Mouse (Mus musculus) liver, embryonic 15.5 days (tissue): ENCODE results near the gene Lamc1. TPM values are rescaled to one million over a fixed set of nuclear protein-coding genes. Genes with fewer than 3 reads are reported as not detected.

ENCODE experiments used
- ATAC-seq: fragments of 200-750 bp; cut with Nextera tagmentation; 2 replicates; pipeline ENCODE4 v1.8.0; 2017; ENCODE audit warnings: moderate number of reproducible peaks, mild to moderate bottlenecking, moderate library complexity; ENCODE audit not compliant: insufficient read depth
- H3K27ac ChIP-seq: fragments of 300-500 bp; sonication (generic); replicated peaks from 2 replicates; pipeline ENCODE4 v1.5.1; 2015; ENCODE audit warnings: mild to moderate bottlenecking, inconsistent platforms
- H3K27me3 ChIP-seq: fragments of 300-500 bp; sonication (generic); 2 replicates; pipeline ENCODE4 v1.6.1; 2015; ENCODE audit warnings: mild to moderate bottlenecking, inconsistent platforms
- H3K36me3 ChIP-seq: fragments of 300-500 bp; sonication (generic); replicated peaks from 2 replicates; pipeline ENCODE4 v1.6.1; 2015; ENCODE audit warnings: moderate library complexity, mild to moderate bottlenecking, inconsistent platforms
- H3K4me1 ChIP-seq: fragments of 300-500 bp; sonication (generic); replicated peaks from 2 replicates; pipeline ENCODE4 v1.6.1; 2015; ENCODE audit warnings: inconsistent platforms
- H3K4me2 ChIP-seq: fragments of 300-500 bp; sonication (generic); 2 replicates; pipeline ENCODE4 v1.6.1; 2015; ENCODE audit warnings: moderate library complexity, mild to moderate bottlenecking, inconsistent platforms
- H3K4me3 ChIP-seq: fragments of 300-500 bp; sonication (generic); replicated peaks from 2 replicates; pipeline ENCODE4 v1.5.1; 2015; ENCODE audit warnings: mild to moderate bottlenecking, inconsistent platforms
- H3K9ac ChIP-seq: fragments of 300-500 bp; sonication (generic); 2 replicates; pipeline ENCODE4 v1.6.1; 2015; ENCODE audit warnings: moderate library complexity, mild to moderate bottlenecking, inconsistent platforms
- H3K9me3 ChIP-seq: fragments of 300-500 bp; sonication (generic); replicated peaks from 2 replicates; pipeline ENCODE4 v1.6.1; 2016; ENCODE audit warnings: inconsistent platforms
- WGBS: fragments of 180-500 bp; shearing (Covaris S2); methylation state at CpG from one replicate; pipeline ENCODE4 v1.1.7; 2015; ENCODE audit warnings: mixed read lengths; ENCODE audit not compliant: insufficient replicate concordance; 5-methylcytosine and 5-hydroxymethylcytosine counted together
- polyA plus RNA-seq: library from polyadenylated mRNA; unstranded; fragments of >200 nt; fragmentation: Nextera tagmentation; extraction: Ambion mirVana; gene quantifications from 2 replicates; pipeline ENCODE4 v1.2.1, GENCODE M21; 2015

Gene Lamc1
- polyA plus RNA-seq, 1 experiment from 2014 or later, result 7.1 TPM

- H3K4me1 ChIP-seq, result no peaks in the 10 kb centered on the region
- H3K27me3 ChIP-seq, result no peaks in the 10 kb centered on the region
- 60% methylated on average over 4 of the region's 4 CpGs for WGBS
- no peak for ATAC-seq
- no peak overlapping the region for H3K27ac ChIP-seq
- no peak overlapping the region for H3K4me2 ChIP-seq
- no peaks in the 10 kb centered on the region for H3K9me3 ChIP-seq
- H3K4me3 ChIP-seq, result no peak overlapping the region
- peaks cover 17% of the 10 kb centered on the region for H3K36me3 ChIP-seq
- no peak overlapping the region for H3K9ac ChIP-seq
Observed at GRCm38 (mm10) chr1:153216516-153216915, 116.1 kb downstream of the Lamc1 start.

GRCm38 (mm10) chr1:153215676-153216075 is 116.9 kb downstream of the Lamc1 start:
- Histone ChIP-seq H3K9me3 (no peaks in the 10 kb centered on the region), H3K36me3 (peaks cover 8% of the 10 kb centered on the region), H3K9ac (no peak overlapping the region), H3K27me3 (no peaks in the 10 kb centered on the region), H3K27ac (no peak overlapping the region), H3K4me3 (no peak overlapping the region), H3K4me1 (no peaks in the 10 kb centered on the region), H3K4me2 (no peak overlapping the region)
- no peak for ATAC-seq
- 55% methylated on average over 5 of the region's 5 CpGs for WGBS

GRCm38 (mm10) chr1:153210992-153211391 is 121.6 kb downstream of the Lamc1 start:
- WGBS, result 38% methylated on average over 4 of the region's 4 CpGs
- no peak overlapping the region for H3K27ac ChIP-seq
- H3K4me3 ChIP-seq, result no peak overlapping the region
- ATAC-seq, result no peak
- no peaks in the 10 kb centered on the region for H3K9me3 ChIP-seq
- no peaks in the 10 kb centered on the region for H3K4me1 ChIP-seq
- H3K27me3 ChIP-seq, result no peaks in the 10 kb centered on the region
- H3K4me2 ChIP-seq, result no peak overlapping the region
- H3K9ac ChIP-seq, result no peak overlapping the region
- H3K36me3 ChIP-seq, result no peaks in the 10 kb centered on the region

GRCm38 (mm10) chr1:153210198-153210597 is 122.4 kb downstream of the Lamc1 start:
- Histone ChIP-seq H3K36me3 (no peaks in the 10 kb centered on the region), H3K9ac (no peak overlapping the region), H3K9me3 (no peaks in the 10 kb centered on the region), H3K27me3 (no peaks in the 10 kb centered on the region), H3K4me2 (no peak overlapping the region), H3K27ac (no peak overlapping the region), H3K4me1 (no peaks in the 10 kb centered on the region), H3K4me3 (no peak overlapping the region)
- ATAC-seq, result no peak
- 62% methylated on average over 2 of the region's 2 CpGs for WGBS

GRCm38 (mm10) chr1:153202195-153202594 is 130.4 kb downstream of the Lamc1 start:
- ATAC-seq, result no peak
- WGBS, result 56% methylated on average over 8 of the region's 8 CpGs

GRCm38 (mm10) chr1:153201448-153201847 is 131.1 kb downstream of the Lamc1 start:
- no peak overlapping the region for H3K27ac ChIP-seq
- no peak overlapping the region for H3K9ac ChIP-seq
- H3K9me3 ChIP-seq, result no peaks in the 10 kb centered on the region
- no peaks in the 10 kb centered on the region for H3K27me3 ChIP-seq
- no peak overlapping the region for H3K4me2 ChIP-seq
- no peak for ATAC-seq
- H3K4me3 ChIP-seq, result no peak overlapping the region
- H3K4me1 ChIP-seq, result no peaks in the 10 kb centered on the region
- H3K36me3 ChIP-seq, result no peaks in the 10 kb centered on the region
- WGBS, result 57% methylated on average over 14 of the region's 14 CpGs

More at GRCm38 (mm10) chr1:153202195-153202594, 130.4 kb downstream of the Lamc1 start:
- H3K27me3 ChIP-seq, result no peaks in the 10 kb centered on the region
- H3K36me3 ChIP-seq, result no peaks in the 10 kb centered on the region
- H3K9ac ChIP-seq, result no peak overlapping the region
- H3K9me3 ChIP-seq, result no peaks in the 10 kb centered on the region
- no peak overlapping the region for H3K27ac ChIP-seq
- no peak overlapping the region for H3K4me3 ChIP-seq
- H3K4me1 ChIP-seq, result no peaks in the 10 kb centered on the region
- H3K4me2 ChIP-seq, result no peak overlapping the region

GRCm38 (mm10) chr1:153197316-153197850 is 135.2 kb downstream of the Lamc1 start:
- Histone ChIP-seq H3K27ac (no peak overlapping the region), H3K27me3 (no peaks in the 10 kb centered on the region), H3K4me1 (no peaks in the 10 kb centered on the region), H3K4me3 (no peak overlapping the region), H3K9me3 (no peaks in the 10 kb centered on the region), H3K9ac (no peak overlapping the region), H3K4me2 (no peak overlapping the region), H3K36me3 (no peaks in the 10 kb centered on the region)
- 8% methylated on average over 3 of the region's 3 CpGs for WGBS
- ATAC-seq, result no peak

GRCm38 (mm10) chr1:153192945-153193344 is 139.6 kb downstream of the Lamc1 start:
- WGBS, result 71% methylated on average over 6 of the region's 6 CpGs

GRCm38 (mm10) chr1:153192379-153192778 is 140.2 kb downstream of the Lamc1 start:
- Histone ChIP-seq H3K9ac (no peak overlapping the region), H3K27me3 (peaks cover 9% of the 10 kb centered on the region), H3K4me3 (no peak overlapping the region), H3K9me3 (no peaks in the 10 kb centered on the region), H3K27ac (no peak overlapping the region), H3K36me3 (no peaks in the 10 kb centered on the region), H3K4me2 (no peak overlapping the region), H3K4me1 (no peaks in the 10 kb centered on the region)
- WGBS, result 75% methylated on average over 4 of the region's 4 CpGs
- no peak for ATAC-seq

More at GRCm38 (mm10) chr1:153192945-153193344, 139.6 kb downstream of the Lamc1 start:
- no peaks in the 10 kb centered on the region for H3K36me3 ChIP-seq
- no peak for ATAC-seq
- H3K9me3 ChIP-seq, result no peaks in the 10 kb centered on the region
- H3K27ac ChIP-seq, result no peak overlapping the region
- H3K4me1 ChIP-seq, result no peaks in the 10 kb centered on the region
- H3K27me3 ChIP-seq, result peaks cover 5% of the 10 kb centered on the region; the same call in 1 of the 2 replicates
- no peak overlapping the region for H3K9ac ChIP-seq
- H3K4me2 ChIP-seq, result no peak overlapping the region
- no peak overlapping the region for H3K4me3 ChIP-seq

GRCm38 (mm10) chr1:153191943-153192329 is 140.7 kb downstream of the Lamc1 start:
- Histone ChIP-seq H3K36me3 (no peaks in the 10 kb centered on the region), H3K9ac (no peak overlapping the region), H3K27me3 (peaks cover 13% of the 10 kb centered on the region), H3K4me1 (no peaks in the 10 kb centered on the region), H3K4me2 (no peak overlapping the region), H3K27ac (no peak overlapping the region), H3K4me3 (no peak overlapping the region), H3K9me3 (no peaks in the 10 kb centered on the region)
- no peak for ATAC-seq
- 40% methylated on average over 5 of the region's 5 CpGs for WGBS

GRCm38 (mm10) chr1:153191237-153191942 is 141.2 kb downstream of the Lamc1 start:
- Histone ChIP-seq H3K27ac (no peak overlapping the region), H3K4me2 (no peak overlapping the region), H3K36me3 (no peaks in the 10 kb centered on the region), H3K9me3 (no peaks in the 10 kb centered on the region), H3K4me1 (no peaks in the 10 kb centered on the region), H3K9ac (no peak overlapping the region), H3K27me3 (peaks cover 19% of the 10 kb centered on the region), H3K4me3 (no peak overlapping the region)
- WGBS, result 73% methylated on average over 15 of the region's 15 CpGs
- ATAC-seq, result no peak

- Histone ChIP-seq H3K27me3 (peaks cover 38% of the 10 kb centered on the region), H3K4me2 (no peak overlapping the region), H3K27ac (no peak overlapping the region), H3K9ac (no peak overlapping the region), H3K9me3 (no peaks in the 10 kb centered on the region), H3K4me3 (no peak overlapping the region), H3K36me3 (no peaks in the 10 kb centered on the region), H3K4me1 (no peaks in the 10 kb centered on the region)
- WGBS, result 57% methylated on average over 3 of the region's 3 CpGs
- no peak for ATAC-seq
Observed at GRCm38 (mm10) chr1:153188081-153188480, 144.5 kb downstream of the Lamc1 start.
